Comparison of ENCODE assay signal across 14 mouse cellular contexts in the genomic region with DNA sequence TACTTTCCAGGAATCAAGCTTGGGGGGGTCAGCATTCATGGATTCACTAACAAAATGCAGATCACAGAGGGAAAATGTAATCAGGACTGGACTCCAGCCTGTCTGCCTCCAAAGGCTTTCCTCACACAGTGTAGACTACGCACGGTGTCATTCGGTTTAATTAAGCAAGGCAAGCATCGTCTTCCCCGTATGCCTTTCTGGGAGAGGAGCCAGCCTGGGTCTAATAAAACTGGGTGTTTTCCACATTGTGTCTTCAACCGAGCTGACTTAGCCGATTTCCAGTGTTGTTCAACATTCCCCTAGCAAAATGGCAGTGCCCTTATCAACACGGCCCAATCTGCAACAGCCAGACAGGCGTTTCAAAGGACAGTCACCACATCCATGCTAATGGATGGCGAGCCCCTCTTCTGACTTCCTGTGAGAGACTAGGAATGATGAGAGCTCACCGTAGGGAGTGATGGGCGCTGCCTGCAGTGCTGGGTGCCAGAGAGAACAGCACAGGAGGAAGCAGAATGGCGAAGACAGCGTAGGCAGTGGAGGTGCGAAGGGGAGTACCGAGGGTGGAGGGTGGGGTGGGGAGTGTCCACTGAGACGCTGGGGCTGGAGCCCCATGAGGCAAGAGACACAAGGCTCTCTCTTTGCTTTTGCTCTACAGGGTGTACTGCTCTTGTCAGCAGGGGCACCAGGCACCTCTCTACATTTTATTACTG.
DNase-seq lines count a peak whose midpoint lies in the region; ATAC-seq and TF ChIP-seq lines count a peak whose summit lies in the region.
"Had no signal": no experiment of that assay in that cellular context is flagged by ENCODE, and none has a peak within 500 bp of the region (broad histone marks: within the 10 kb centered on the region; RNA-seq: fewer than 3 reads in every experiment).

No protein-coding gene starts in this region.

- no peaks in the 10 kb centered on the region for H3K27me3 ChIP-seq in hindbrain, postnatal 0 days (ENCODE audit: insufficient read depth, low read length)
- no peaks in the 10 kb centered on the region for H3K27me3 ChIP-seq in hindbrain, embryonic 11.5 days (ENCODE audit: control insufficient read depth, insufficient read depth, low read length)
- no peaks in the 10 kb centered on the region for H3K27me3 ChIP-seq in forebrain, postnatal 0 days (ENCODE audit: insufficient read depth, low read length)
- H3K27me3 ChIP-seq: CH12.LX; heart, embryonic 15.5 days; limb, embryonic 15.5 days; midbrain, embryonic 12.5 days had no signal

- ATAC-seq in hindbrain, postnatal 0 days: peak; percentile 59; the same call in 1 of the 2 replicates
- no peak for ATAC-seq in hindbrain, embryonic 11.5 days (ENCODE audit: low FRiP score)
- peak; percentile 61; the same call in 1 of the 2 replicates for ATAC-seq in forebrain, postnatal 0 days
- ATAC-seq: intestine, embryonic 16.5 days had no signal

- no peak for TF ChIP-seq CTCF in hindbrain, postnatal 0 days (IDR thresholded peaks at IDR 0.05; ENCODE audit: low read depth)
- no peak for TF ChIP-seq CTCF in forebrain, postnatal 0 days (IDR thresholded peaks at IDR 0.05; ENCODE audit: low read depth)

- 55% methylated on average over 17 of the region's 17 CpGs for WGBS in hindbrain, postnatal 0 days
- WGBS in hindbrain, embryonic 11.5 days: 88% methylated on average over 17 of the region's 17 CpGs
- 59% methylated on average over 17 of the region's 17 CpGs for WGBS in forebrain, postnatal 0 days

- no peaks in the 10 kb centered on the region for H3K36me3 ChIP-seq in hindbrain, postnatal 0 days (ENCODE audit: insufficient read depth, low read length)
- no peaks in the 10 kb centered on the region for H3K36me3 ChIP-seq in hindbrain, embryonic 11.5 days (ENCODE audit: control insufficient read depth, insufficient read depth, low read length)
- H3K36me3 ChIP-seq in forebrain, postnatal 0 days (ENCODE audit: insufficient read depth): no peaks in the 10 kb centered on the region
- H3K36me3 ChIP-seq: heart, embryonic 15.5 days; limb, embryonic 15.5 days; midbrain, embryonic 12.5 days had no signal

- no peak overlapping the region for H3K4me3 ChIP-seq in hindbrain, postnatal 0 days (ENCODE audit: low read length)
- no peak overlapping the region for H3K4me3 ChIP-seq in hindbrain, embryonic 11.5 days (ENCODE audit: low read depth, low read length)
- H3K4me3 ChIP-seq in forebrain, postnatal 0 days (ENCODE audit: low read depth, low read length): no peak overlapping the region
- H3K4me3 ChIP-seq: heart, embryonic 15.5 days; limb, embryonic 15.5 days; midbrain, embryonic 12.5 days had no signal

- H3K9me3 ChIP-seq in hindbrain, postnatal 0 days (ENCODE audit: low read length): no peaks in the 10 kb centered on the region
- no peaks in the 10 kb centered on the region for H3K9me3 ChIP-seq in hindbrain, embryonic 11.5 days (ENCODE audit: control insufficient read depth, low read length)
- H3K9me3 ChIP-seq in forebrain, postnatal 0 days (ENCODE audit: low read length): no peaks in the 10 kb centered on the region
- H3K9me3 ChIP-seq: heart, embryonic 15.5 days; limb, embryonic 15.5 days; midbrain, embryonic 12.5 days had no signal

- H3K9ac ChIP-seq in hindbrain, postnatal 0 days (replicated peaks; ENCODE audit: low read length): no peak overlapping the region; the same call in 1 of the 2 replicates
- H3K9ac ChIP-seq in hindbrain, embryonic 11.5 days (ENCODE audit: low read depth, low read length): no peak overlapping the region
- no peak overlapping the region for H3K9ac ChIP-seq in forebrain, postnatal 0 days
- H3K9ac ChIP-seq: heart, embryonic 15.5 days; limb, embryonic 15.5 days; midbrain, embryonic 12.5 days had no signal

- DNase-seq in hindbrain, postnatal 0 days (ENCODE audit: low spot score): peak; percentile 65
- DNase-seq in hindbrain, embryonic 11.5 days (ENCODE audit: low spot score): no peak
- DNase-seq in urinary bladder, postnatal 36 days (ENCODE audit: low spot score in 2 of 2): peak; percentile 23 to 34
- no peak for DNase-seq in urinary bladder, adult 2 months (ENCODE audit: low spot score)
- DNase-seq in forebrain, postnatal 0 days: peak; percentile 62
- DNase-seq in heart, adult 8-10 months (ENCODE audit: low spot score): no peak
- DNase-seq in frontal cortex, postnatal 25 days (ENCODE audit: low spot score in 2 of 2): no peak
- DNase-seq: gastrocnemius, postnatal 25 days; kidney, postnatal 4 days had no signal

- no peak overlapping the region for H3K4me2 ChIP-seq in hindbrain, postnatal 0 days (ENCODE audit: low read depth, low read length)
- no peak overlapping the region for H3K4me2 ChIP-seq in hindbrain, embryonic 11.5 days (replicated peaks; ENCODE audit: low read depth, low read length)
- no peak overlapping the region for H3K4me2 ChIP-seq in forebrain, postnatal 0 days (ENCODE audit: low read depth)
- H3K4me2 ChIP-seq: heart, embryonic 15.5 days; limb, embryonic 15.5 days; midbrain, embryonic 12.5 days had no signal

- H3K4me1 ChIP-seq in hindbrain, postnatal 0 days (ENCODE audit: insufficient read depth, low read length): no peaks in the 10 kb centered on the region
- H3K4me1 ChIP-seq in hindbrain, embryonic 11.5 days (replicated peaks; ENCODE audit: control insufficient read depth, insufficient read depth, low read length): no peaks in the 10 kb centered on the region
- H3K4me1 ChIP-seq in forebrain, postnatal 0 days (ENCODE audit: insufficient read depth): no peaks in the 10 kb centered on the region
- H3K4me1 ChIP-seq: limb, embryonic 15.5 days; midbrain, embryonic 12.5 days had no signal

- no peak overlapping the region for H3K27ac ChIP-seq in hindbrain, postnatal 0 days
- no peak overlapping the region for H3K27ac ChIP-seq in hindbrain, embryonic 11.5 days (ENCODE audit: low read depth, low read length)
- no peak overlapping the region for H3K27ac ChIP-seq in forebrain, postnatal 0 days (ENCODE audit: low read depth, low read length)
- H3K27ac ChIP-seq: heart, embryonic 15.5 days; limb, embryonic 15.5 days; midbrain, embryonic 12.5 days had no signal

Comparison
In these comparisons a context has a peak if more than half of its experiments do, and no peak if none do; other contexts are left out.
1. DNase-seq: peak in hindbrain, postnatal 0 days (single experiment), urinary bladder, postnatal 36 days (2 of 2) and forebrain, postnatal 0 days (single experiment); none in hindbrain, embryonic 11.5 days (single experiment), urinary bladder, adult 2 months (single experiment), heart, adult 8-10 months (single experiment) and frontal cortex, postnatal 25 days (0 of 2).